Mouse (Mus musculus) activated CD4-positive, CD25-positive, alpha-beta regulatory T cell, adult 4 months (primary cell): Measurements from ENCODE around the gene Grid2. TPM values are rescaled to one million over a fixed set of nuclear protein-coding genes. Genes with fewer than 3 reads are reported as not detected.

Source experiments
- ATAC-seq: one replicate; pipeline ENCODE4 v1.8.0; 2017
- polyA plus RNA-seq, 2 experiments: library from polyadenylated mRNA; unstranded; fragments of 100-300 nt; shearing (Covaris generic); gene quantifications; one replicate each; pipeline ENCODE4 v1.2.1; 2017

The Grid2 gene
- polyA plus RNA-seq, 2 experiments from 2014 or later = 0.16 TPM; not detected in 1

DNA sequence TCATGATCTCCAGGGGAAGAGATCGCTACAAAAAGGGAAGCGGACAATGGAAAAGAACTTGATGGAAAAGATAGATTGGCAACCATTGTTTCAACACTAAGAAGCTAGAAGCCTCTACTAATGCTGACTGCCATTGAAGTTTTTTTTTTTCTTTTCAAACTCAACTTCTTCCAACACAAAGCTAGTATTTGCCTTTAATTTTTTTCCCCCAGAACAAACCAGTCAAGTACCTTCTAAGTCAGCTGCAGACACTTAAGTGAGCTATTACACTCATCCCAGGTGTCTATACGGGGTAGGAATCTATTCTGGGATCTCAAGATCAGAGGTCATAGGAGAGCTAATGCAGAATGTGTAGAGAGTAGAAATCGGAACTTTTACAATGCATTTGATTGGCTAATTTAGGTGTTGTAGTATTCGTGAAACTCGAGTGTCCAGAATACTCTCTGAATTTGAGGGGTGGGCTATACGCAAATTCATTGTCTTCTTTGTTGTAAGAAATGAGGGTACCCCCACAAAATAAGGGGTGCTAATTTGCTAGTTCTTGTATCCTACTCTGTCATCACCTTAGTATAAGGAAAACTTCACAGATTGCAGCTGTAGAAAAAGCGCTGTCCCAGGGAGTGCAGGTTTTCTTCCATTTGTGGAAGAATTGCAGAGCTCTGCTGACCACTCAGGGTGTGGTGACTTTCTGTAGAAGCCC lies 1476.1 kb downstream of the Grid2 start:
- ATAC-seq = no peak

DNA sequence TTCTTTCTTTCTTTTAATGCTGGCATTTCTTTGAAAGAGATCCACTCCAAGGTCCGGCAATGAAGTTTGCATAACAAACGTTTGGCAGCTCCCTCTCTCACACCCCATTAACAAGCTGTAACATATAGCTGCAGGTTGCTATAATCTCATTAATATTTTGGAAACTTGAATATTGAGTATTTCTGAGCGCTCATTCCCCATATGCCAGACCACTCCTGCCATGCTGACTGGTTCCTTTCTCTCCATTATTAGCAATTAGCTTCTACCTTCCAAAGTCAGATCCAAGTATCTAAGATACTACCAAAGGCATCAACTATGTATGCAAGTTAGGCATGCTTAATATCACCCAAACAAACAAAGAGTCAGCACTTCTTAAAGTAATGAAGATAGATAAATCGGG lies 1477.6 kb downstream of the Grid2 start:
- ATAC-seq = no peak

DNA sequence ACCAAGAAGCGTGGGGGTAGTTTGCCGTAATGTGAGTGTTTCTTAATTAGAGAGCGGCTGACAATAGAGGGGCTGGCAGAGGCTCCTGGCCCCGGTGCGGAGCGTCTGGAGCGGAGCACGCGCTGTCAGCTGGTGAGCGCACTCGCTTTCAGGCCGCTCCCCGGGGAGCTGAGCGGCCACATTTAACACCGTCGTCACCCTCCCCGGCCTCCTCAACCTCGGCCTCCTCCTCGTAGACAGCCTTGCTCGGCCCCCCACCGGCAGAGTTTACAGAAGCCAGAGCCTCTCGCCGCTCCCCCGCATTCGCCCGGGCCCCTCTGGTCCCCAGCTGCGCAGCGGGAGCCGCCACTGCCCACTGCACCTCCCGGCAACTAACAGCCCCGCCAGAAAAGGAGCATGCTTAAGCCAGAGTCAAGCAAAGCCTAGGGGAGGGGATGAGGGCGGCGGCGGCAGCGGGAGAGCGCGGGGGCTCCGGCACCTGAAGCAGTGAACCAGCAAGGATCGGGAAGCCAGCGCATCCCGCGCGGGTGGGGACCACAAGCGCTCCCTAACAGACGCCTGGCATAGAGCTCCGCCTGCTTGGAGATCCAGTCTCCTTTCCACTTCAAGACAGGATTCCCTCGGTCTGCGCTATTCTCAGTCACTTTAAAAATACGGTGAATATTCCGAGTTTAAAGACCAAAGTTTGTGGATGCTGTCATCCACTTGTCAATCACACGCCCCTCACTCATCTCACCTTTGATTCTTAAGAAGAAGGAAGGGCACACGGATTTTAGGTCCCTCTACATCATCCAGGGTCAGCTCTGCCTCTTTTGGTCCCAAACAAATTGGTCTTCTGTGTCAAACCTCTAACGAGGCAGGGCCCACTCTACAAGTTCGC lies 1479.0 kb downstream of the Grid2 start:
- no peak for ATAC-seq

DNA sequence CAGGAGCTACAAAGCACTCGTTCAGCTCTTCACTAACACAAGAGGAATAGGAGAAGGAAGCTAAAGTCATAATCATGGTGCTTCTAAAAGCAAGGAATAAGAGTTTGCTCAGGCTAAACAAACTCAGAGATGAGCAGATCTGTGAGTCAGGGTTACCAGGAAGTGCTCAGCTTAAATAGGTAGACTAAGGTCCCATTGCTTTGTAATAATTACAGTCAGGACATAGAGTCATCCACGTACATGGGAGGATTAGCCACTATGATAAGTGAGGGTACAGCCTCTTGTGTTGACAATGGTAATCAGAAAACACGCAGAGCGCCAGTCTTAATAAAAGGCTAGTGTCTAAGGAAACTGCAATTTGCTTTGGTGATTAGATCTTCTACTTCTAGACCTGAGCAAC lies 1480.6 kb downstream of the Grid2 start:
- ATAC-seq = no peak

DNA sequence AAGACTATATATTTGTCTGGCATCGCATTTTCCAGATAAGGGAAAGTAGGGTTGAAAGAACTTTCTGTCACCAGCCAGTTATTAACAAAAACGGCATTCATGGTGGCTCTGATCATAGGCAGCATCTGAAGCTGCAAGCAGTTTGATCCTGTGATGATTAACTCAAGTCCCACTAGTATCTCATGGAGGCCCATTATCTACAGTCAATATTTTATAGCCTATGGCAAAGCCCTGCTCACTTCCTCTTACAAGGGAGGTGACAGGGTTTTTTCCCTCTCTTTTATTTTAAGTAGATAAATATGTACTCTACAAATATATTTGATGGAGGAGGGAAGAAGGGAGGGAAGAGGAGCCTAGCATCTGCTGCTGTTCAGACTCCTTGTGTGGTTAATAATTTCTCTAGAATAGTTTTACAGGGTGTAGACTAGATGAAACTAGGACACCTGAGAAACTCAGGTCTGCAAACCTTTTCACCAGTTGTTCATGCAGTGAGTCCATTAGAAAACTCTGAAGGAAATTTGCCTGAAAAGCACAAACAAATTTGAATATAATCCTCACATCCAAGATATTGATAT lies 1487.3 kb downstream of the Grid2 start:
- ATAC-seq = no peak
